ENCODE assay signal across 1 mouse cellular context in the genomic region with DNA sequence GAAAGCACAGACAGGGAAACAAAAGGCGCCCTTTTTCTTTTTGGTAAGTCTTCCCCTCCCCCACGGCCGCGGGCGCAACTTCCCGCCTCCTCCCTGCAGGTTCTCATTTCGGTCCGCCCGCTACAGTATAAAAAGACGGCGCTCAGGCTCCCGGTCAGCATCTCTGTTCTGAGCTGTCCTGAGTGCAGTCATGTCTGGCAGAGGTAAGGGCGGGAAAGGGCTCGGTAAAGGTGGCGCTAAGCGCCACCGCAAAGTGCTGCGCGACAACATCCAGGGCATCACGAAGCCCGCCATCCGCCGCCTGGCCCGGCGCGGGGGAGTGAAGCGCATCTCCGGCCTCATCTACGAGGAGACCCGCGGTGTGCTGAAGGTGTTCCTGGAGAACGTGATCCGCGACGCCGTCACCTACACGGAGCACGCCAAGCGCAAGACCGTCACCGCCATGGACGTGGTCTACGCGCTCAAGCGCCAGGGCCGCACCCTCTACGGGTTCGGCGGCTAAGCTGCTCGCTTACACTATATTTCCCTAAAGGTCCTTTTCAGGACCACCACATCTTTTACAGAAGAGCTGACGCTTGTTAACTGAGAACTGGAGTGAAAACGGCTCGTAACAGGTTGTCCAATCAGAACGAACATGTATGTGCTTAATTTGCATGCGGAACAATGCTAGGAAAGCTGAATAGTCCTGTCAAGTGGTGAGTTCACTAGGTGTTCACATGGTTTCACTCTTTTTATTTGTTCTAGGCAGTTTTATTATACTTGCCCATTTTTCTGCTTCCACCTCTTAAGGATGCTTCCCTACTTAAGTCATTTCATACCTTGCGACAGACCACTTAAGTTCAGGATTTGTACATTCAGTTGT.
A peak's percentile ranks its signal among the peaks of the same experiment; 100 is the strongest.
TF ChIP-seq lines count a peak whose summit lies in the region.

A gene (plus strand): TSS at position 159 of the 862 bp plus-strand sequence.

TF ChIP-seq in CH12.LX, 34 proteins besides CTCF, POLR2A, EP300 and RAD21 (continued from another document):
- TF ChIP-seq NELFE (IDR thresholded peaks at IDR 0.05; ENCODE audit: low read depth, low read length) (peak; percentile 99), SMC3 (IDR thresholded peaks at IDR 0.05; ENCODE audit: low read depth, low read length) (peak; percentile 2), POLR2AphosphoS2 (IDR thresholded peaks at IDR 0.05; ENCODE audit: low read depth, low read length) (peak; percentile 100), ELF1 (IDR thresholded peaks at IDR 0.05; ENCODE audit: low read depth, low read length) (peak; percentile 36; the same call in 1 of the 2 replicates), ZMIZ1 (IDR thresholded peaks at IDR 0.05; ENCODE audit: low read depth, low read length) (peak; percentile 99), TCF12 (IDR thresholded peaks at IDR 0.05; ENCODE audit: low read depth, low read length) (peak; percentile 72), USF2 (conservative IDR thresholded peaks at IDR 0.05; ENCODE audit: low read depth, low read length) (peak; percentile 44; the same call in 1 of the 2 replicates), UBTF (IDR thresholded peaks at IDR 0.05; ENCODE audit: low read depth, low read length) (peak; percentile 96), KAT2A (IDR thresholded peaks at IDR 0.05; ENCODE audit: insufficient replicate concordance, low read length) (0 out of 2 replicates have a peak, but pooled peaks have one; percentile 9), HCFC1 (IDR thresholded peaks at IDR 0.05; ENCODE audit: low read depth, low read length) (peak; percentile 79)
